Mouse (Mus musculus): ENCODE results near the gene a.

DNA sequence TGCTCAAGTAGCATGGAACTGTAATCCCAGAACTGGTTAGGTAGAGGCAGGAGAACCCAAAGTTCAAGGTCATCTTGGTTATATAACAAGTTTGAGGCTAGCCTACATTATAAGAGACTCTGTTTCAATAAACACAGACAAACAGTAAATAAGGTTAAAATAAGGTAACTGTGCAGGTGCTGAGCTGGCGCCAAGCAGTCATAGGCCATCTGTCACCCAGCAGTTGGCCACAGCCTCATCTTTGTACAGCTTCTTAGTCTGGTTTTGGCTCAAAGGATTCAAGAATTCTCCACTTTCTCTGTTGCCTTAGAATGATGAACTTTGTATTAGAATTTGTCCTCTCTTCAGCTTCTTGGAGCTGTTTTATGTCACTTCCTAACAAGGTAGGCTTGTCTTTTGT is 76.9 kb downstream of the a start:
- TF ChIP-seq POLR2A (IDR thresholded peaks at IDR 0.05; ENCODE audit: control insufficient read depth, low read depth, low read length) (no peak), CTCF (IDR thresholded peaks at IDR 0.05; ENCODE audit: control insufficient read depth, insufficient read depth, insufficient replicate concordance, low read depth, low read length) (no peak)
